Mouse (Mus musculus): ENCODE measurements around the gene Tulp4. TPM values are rescaled to one million over a fixed set of nuclear protein-coding genes. Genes with fewer than 3 reads are reported as not detected.
"Not testable (repeated sequence)": the region's sequence is repeated elsewhere in the genome, so short reads cannot be mapped to it uniquely, and the experiment has no call there.

Gene Tulp4
- polyA plus RNA-seq, 1 experiment, result 58.8 TPM

DNA sequence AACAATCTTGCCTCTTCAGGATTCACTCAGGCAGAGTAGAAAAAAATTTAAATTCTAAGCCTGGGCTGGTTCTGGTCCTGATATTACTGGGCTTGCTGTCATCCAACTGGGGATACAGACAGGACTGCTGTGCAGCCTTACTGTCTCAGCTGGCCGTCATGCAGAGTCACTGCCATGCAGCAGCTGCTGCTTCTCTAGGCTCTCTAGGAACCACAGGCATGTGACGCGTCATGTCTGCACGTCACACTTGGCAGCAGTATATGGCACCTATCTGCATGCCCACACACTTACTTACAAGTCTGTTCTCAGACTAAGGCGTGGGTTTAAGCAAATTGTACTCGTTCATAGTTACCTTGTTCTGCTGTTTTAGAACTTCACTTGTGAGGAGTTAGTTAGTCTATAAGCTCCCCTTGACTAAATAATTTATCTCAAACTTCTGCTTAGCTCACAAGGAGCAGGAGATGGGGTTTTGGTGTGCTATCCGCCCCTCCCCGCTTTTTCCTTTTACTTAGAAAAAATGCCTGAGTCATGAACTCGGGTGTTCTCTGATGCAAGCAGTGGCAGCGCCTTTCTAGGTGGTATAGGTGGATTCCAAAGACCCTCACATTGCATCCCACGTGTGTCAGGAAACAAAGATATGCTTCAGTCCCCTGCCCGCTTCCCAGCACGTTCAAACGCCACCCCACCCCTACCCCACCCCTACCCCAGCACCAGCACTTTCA, 96.3 kb downstream of the Tulp4 start:
- no peak for TF ChIP-seq POLR2A (IDR thresholded peaks at IDR 0.05; ENCODE audit: control insufficient read depth, extremely low read depth, insufficient read depth, low read length, poor library complexity)
- no peak overlapping the region for H3K27ac ChIP-seq (ENCODE audit: control insufficient read depth, insufficient read depth, low read length)
- no peaks in the 10 kb centered on the region for H3K4me1 ChIP-seq (replicated peaks; ENCODE audit: control insufficient read depth, insufficient read depth, low read length)
- no peak for DNase-seq
- 0 out of 2 replicates have a peak, but pooled peaks cover 4% of the 10 kb centered on the region for H3K36me3 ChIP-seq (ENCODE audit: control insufficient read depth, insufficient read depth, low read length)
- no peak overlapping the region for H3K4me3 ChIP-seq (ENCODE audit: control insufficient read depth, insufficient read depth, low read length)
- WGBS, result 65% methylated on average over 14 of the region's 14 CpGs
- H3K27me3 ChIP-seq (ENCODE audit: control insufficient read depth, insufficient read depth, low read length), result no peaks in the 10 kb centered on the region

DNA sequence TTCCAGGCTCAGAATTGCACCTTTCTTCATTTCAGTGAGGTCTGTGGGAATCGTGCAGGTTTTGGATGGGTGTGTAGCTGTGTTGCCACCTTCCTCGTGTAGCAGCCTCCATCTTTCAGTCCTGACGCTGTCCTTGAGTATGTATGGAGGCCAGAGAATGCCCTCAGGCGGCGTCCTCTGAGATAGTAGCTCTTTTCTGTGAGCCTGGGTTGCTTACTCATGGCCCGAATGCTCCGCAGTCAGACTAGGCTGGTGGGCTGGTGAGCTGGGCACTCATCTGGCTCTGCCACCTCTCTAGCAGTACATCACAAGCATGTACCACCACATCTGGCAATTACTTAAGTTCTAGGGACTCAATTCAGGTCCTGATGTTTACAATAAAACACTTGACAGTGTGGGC, 96.9 kb downstream of the Tulp4 start:
- TF ChIP-seq CTCF (IDR thresholded peaks at IDR 0.05; ENCODE audit: borderline replicate concordance, control insufficient read depth, extremely low read depth, insufficient read depth, low read length, poor library complexity) (no peak), POLR2A (IDR thresholded peaks at IDR 0.05; ENCODE audit: control insufficient read depth, extremely low read depth, insufficient read depth, low read length, poor library complexity) (no peak)
- no peaks in the 10 kb centered on the region for H3K4me1 ChIP-seq (replicated peaks; ENCODE audit: control insufficient read depth, insufficient read depth, low read length)
- no peaks in the 10 kb centered on the region for H3K27me3 ChIP-seq (ENCODE audit: control insufficient read depth, insufficient read depth, low read length)
- no peak for DNase-seq
- 91% methylated on average over 7 of the region's 7 CpGs for whole genome bisulfite sequencing
- no peak overlapping the region for H3K4me3 ChIP-seq (ENCODE audit: control insufficient read depth, insufficient read depth, low read length)
- no peak overlapping the region for H3K27ac ChIP-seq (ENCODE audit: control insufficient read depth, insufficient read depth, low read length)
- H3K36me3 ChIP-seq (ENCODE audit: control insufficient read depth, insufficient read depth, low read length), result 0 out of 2 replicates have a peak, but pooled peaks cover 4% of the 10 kb centered on the region

GRCm38 (mm10) chr17:6203795-6204194, 97.6 kb downstream of the Tulp4 start:
- H3K4me3 ChIP-seq (ENCODE audit: control insufficient read depth, insufficient read depth, low read length), result no peak overlapping the region
- H3K4me1 ChIP-seq (replicated peaks; ENCODE audit: control insufficient read depth, insufficient read depth, low read length), result no peaks in the 10 kb centered on the region
- H3K27ac ChIP-seq (ENCODE audit: control insufficient read depth, insufficient read depth, low read length), result no peak overlapping the region
- TF ChIP-seq POLR2A (IDR thresholded peaks at IDR 0.05; ENCODE audit: control insufficient read depth, extremely low read depth, insufficient read depth, low read length, poor library complexity) (no peak), CTCF (IDR thresholded peaks at IDR 0.05; ENCODE audit: borderline replicate concordance, control insufficient read depth, extremely low read depth, insufficient read depth, low read length, poor library complexity) (no peak)
- no peaks in the 10 kb centered on the region for H3K36me3 ChIP-seq (ENCODE audit: control insufficient read depth, insufficient read depth, low read length)
- no peaks in the 10 kb centered on the region for H3K27me3 ChIP-seq (ENCODE audit: control insufficient read depth, insufficient read depth, low read length)
- WGBS, result 72% methylated on average over 4 of the region's 4 CpGs
- DNase-seq, result no peak

- 98% methylated on average over 1 of the region's 1 CpGs for WGBS
- H3K27me3 ChIP-seq (ENCODE audit: control insufficient read depth, insufficient read depth, low read length), result no peaks in the 10 kb centered on the region
These were observed 105.5 kb downstream of the Tulp4 start for GRCm38 (mm10) chr17:6211721-6212120.

DNA sequence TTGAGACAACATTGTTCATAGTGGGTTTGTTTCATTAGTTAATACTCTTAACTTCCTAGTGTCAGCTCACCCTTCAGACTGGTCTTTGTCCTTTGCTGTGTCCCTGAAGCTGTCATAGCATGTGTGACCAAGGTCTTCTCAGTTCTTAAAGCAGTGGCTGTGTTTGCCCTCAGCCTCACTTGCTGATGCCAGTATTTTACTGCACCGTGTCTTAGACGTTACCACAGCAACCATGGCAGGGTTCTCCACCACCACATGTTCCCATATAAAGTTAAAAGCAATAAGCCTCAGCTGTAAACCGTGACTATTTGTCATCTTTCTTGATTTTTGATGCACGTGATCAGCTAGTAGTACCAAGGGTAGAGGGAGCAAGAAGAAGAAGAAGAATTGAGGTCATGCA, 109.4 kb downstream of the Tulp4 start:
- 89% methylated on average over 4 of the region's 4 CpGs for WGBS
- no peak overlapping the region for H3K27ac ChIP-seq (ENCODE audit: control insufficient read depth, insufficient read depth, low read length)
- no peaks in the 10 kb centered on the region for H3K36me3 ChIP-seq (ENCODE audit: control insufficient read depth, insufficient read depth, low read length)
- H3K4me1 ChIP-seq (replicated peaks; ENCODE audit: control insufficient read depth, insufficient read depth, low read length), result no peaks in the 10 kb centered on the region
- no peak for TF ChIP-seq POLR2A (IDR thresholded peaks at IDR 0.05; ENCODE audit: control insufficient read depth, extremely low read depth, insufficient read depth, low read length, poor library complexity)
- no peaks in the 10 kb centered on the region for H3K27me3 ChIP-seq (ENCODE audit: control insufficient read depth, insufficient read depth, low read length)
- DNase-seq, result no peak
- no peak overlapping the region for H3K4me3 ChIP-seq (ENCODE audit: control insufficient read depth, insufficient read depth, low read length)

More at GRCm38 (mm10) chr17:6211721-6212120, 105.5 kb downstream of the Tulp4 start:
- DNase-seq, result no peak
- no peak overlapping the region for H3K27ac ChIP-seq (ENCODE audit: control insufficient read depth, insufficient read depth, low read length)
- H3K4me3 ChIP-seq (ENCODE audit: control insufficient read depth, insufficient read depth, low read length), result no peak overlapping the region
- no peaks in the 10 kb centered on the region for H3K4me1 ChIP-seq (replicated peaks; ENCODE audit: control insufficient read depth, insufficient read depth, low read length)
- no peaks in the 10 kb centered on the region for H3K36me3 ChIP-seq (ENCODE audit: control insufficient read depth, insufficient read depth, low read length)
- no peak for TF ChIP-seq CTCF (IDR thresholded peaks at IDR 0.05; ENCODE audit: borderline replicate concordance, control insufficient read depth, extremely low read depth, insufficient read depth, low read length, poor library complexity)
- TF ChIP-seq POLR2A (IDR thresholded peaks at IDR 0.05; ENCODE audit: control insufficient read depth, extremely low read depth, insufficient read depth, low read length, poor library complexity), result no peak

GRCm38 (mm10) chr17:6216514-6216913, 110.3 kb downstream of the Tulp4 start:
- 97% methylated on average over 10 of the region's 10 CpGs for WGBS

GRCm38 (mm10) chr17:6232633-6233032, 126.4 kb downstream of the Tulp4 start:
- H3K4me1 ChIP-seq (replicated peaks; ENCODE audit: control insufficient read depth, insufficient read depth, low read length); DNase-seq; H3K27me3 ChIP-seq (ENCODE audit: control insufficient read depth, insufficient read depth, low read length); H3K27ac ChIP-seq (ENCODE audit: control insufficient read depth, insufficient read depth, low read length); H3K36me3 ChIP-seq (ENCODE audit: control insufficient read depth, insufficient read depth, low read length); H3K4me3 ChIP-seq (ENCODE audit: control insufficient read depth, insufficient read depth, low read length): not testable (repeated sequence)
- no CpG with 5 or more reads among the region's 7 CpGs for WGBS

More at GRCm38 (mm10) chr17:6216514-6216913, 110.3 kb downstream of the Tulp4 start:
- no peaks in the 10 kb centered on the region for H3K36me3 ChIP-seq (ENCODE audit: control insufficient read depth, insufficient read depth, low read length)
- no peak for DNase-seq
- TF ChIP-seq CTCF (IDR thresholded peaks at IDR 0.05; ENCODE audit: borderline replicate concordance, control insufficient read depth, extremely low read depth, insufficient read depth, low read length, poor library complexity) (no peak), POLR2A (IDR thresholded peaks at IDR 0.05; ENCODE audit: control insufficient read depth, extremely low read depth, insufficient read depth, low read length, poor library complexity) (no peak)
- no peak overlapping the region for H3K4me3 ChIP-seq (ENCODE audit: control insufficient read depth, insufficient read depth, low read length)
- H3K4me1 ChIP-seq (replicated peaks; ENCODE audit: control insufficient read depth, insufficient read depth, low read length), result no peaks in the 10 kb centered on the region
- H3K27me3 ChIP-seq (ENCODE audit: control insufficient read depth, insufficient read depth, low read length), result no peaks in the 10 kb centered on the region
- H3K27ac ChIP-seq (ENCODE audit: control insufficient read depth, insufficient read depth, low read length), result no peak overlapping the region

DNA sequence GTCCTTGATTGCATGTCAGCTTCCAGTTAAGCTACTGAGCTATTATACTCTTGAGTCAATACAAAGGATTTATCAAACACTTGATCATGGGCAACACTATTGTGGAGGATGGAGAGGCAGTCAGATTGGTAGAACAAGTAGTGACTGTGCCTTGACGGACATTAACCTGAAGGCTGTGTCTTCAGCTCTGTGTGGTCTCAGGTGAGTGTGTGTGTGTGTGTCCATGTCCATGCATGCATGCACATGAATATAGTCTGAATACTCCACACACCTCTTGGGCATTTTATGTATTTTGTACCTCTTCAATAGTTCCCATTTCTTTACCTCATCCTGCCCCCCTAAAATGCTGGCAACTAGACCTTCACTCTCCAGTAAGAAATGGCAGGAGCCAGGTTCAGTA, 145.1 kb downstream of the Tulp4 start:
- WGBS, result 100% methylated on average over 1 of the region's 1 CpGs
- H3K36me3 ChIP-seq (ENCODE audit: control insufficient read depth, insufficient read depth, low read length); H3K27me3 ChIP-seq (ENCODE audit: control insufficient read depth, insufficient read depth, low read length): not testable (repeated sequence)

GRCm38 (mm10) chr17:6256400-6257069, 150.3 kb downstream of the Tulp4 start, which contains the start of gene Tmem181a:
Gene Tmem181a, plus strand, starts transcription at chr17:6256860.
- H3K4me1 ChIP-seq (replicated peaks; ENCODE audit: control insufficient read depth, insufficient read depth, low read length); H3K36me3 ChIP-seq (ENCODE audit: control insufficient read depth, insufficient read depth, low read length); H3K27me3 ChIP-seq (ENCODE audit: control insufficient read depth, insufficient read depth, low read length); DNase-seq; H3K27ac ChIP-seq (ENCODE audit: control insufficient read depth, insufficient read depth, low read length); H3K4me3 ChIP-seq (ENCODE audit: control insufficient read depth, insufficient read depth, low read length): not testable (repeated sequence)
- WGBS, result 6% methylated on average over 19 of the region's 51 CpGs

More for the DNA sequence above, 145.1 kb downstream of the Tulp4 start:
- not testable (repeated sequence) for H3K4me3 ChIP-seq (ENCODE audit: control insufficient read depth, insufficient read depth, low read length); DNase-seq; H3K4me1 ChIP-seq (replicated peaks; ENCODE audit: control insufficient read depth, insufficient read depth, low read length); H3K27ac ChIP-seq (ENCODE audit: control insufficient read depth, insufficient read depth, low read length)
